Mouse (Mus musculus) embryonic facial prominence, embryonic 12.5 days (tissue): ENCODE measurements around the gene Gm8879. TPM values are rescaled to one million over a fixed set of nuclear protein-coding genes. Genes with fewer than 3 reads are reported as not detected.
"Not testable (repeated sequence)": the region's sequence is repeated elsewhere in the genome, so short reads cannot be mapped to it uniquely, and the experiment has no call there.

Source experiments
- ATAC-seq: fragments of 200-750 bp; cut with Nextera tagmentation; 2 replicates; pipeline ENCODE4 v1.8.0; 2017; ENCODE audit not compliant: insufficient number of reproducible peaks, insufficient read depth, low FRiP score, low TSS enrichment
- H3K27ac ChIP-seq: fragments of 300-500 bp; sonication (generic); 2 replicates; pipeline ENCODE4 v1.5.1; 2016; ENCODE audit warnings: mild to moderate bottlenecking
- H3K27me3 ChIP-seq: fragments of 300-500 bp; sonication (generic); 2 replicates; pipeline ENCODE4 v1.6.1; 2016; ENCODE audit warnings: mild to moderate bottlenecking, moderate library complexity
- H3K36me3 ChIP-seq: fragments of 300-500 bp; sonication (generic); 2 replicates; pipeline ENCODE4 v1.6.1; 2016; ENCODE audit warnings: mild to moderate bottlenecking
- H3K4me1 ChIP-seq: fragments of 300-500 bp; sonication (generic); 2 replicates; pipeline ENCODE4 v1.6.1; 2016
- H3K4me2 ChIP-seq: fragments of 300-500 bp; sonication (generic); replicated peaks from 2 replicates; pipeline ENCODE4 v1.6.1; 2016; ENCODE audit warnings: mild to moderate bottlenecking, moderate library complexity
- H3K4me3 ChIP-seq: fragments of 300-500 bp; sonication (generic); 2 replicates; pipeline ENCODE4 v1.5.1; 2016; ENCODE audit warnings: mild to moderate bottlenecking
- H3K9ac ChIP-seq: fragments of 300-500 bp; sonication (generic); 2 replicates; pipeline ENCODE4 v1.6.1; 2016; ENCODE audit warnings: mild to moderate bottlenecking, moderate library complexity
- H3K9me3 ChIP-seq: fragments of 300-500 bp; sonication (generic); 2 replicates; pipeline ENCODE4 v1.6.1; 2016; ENCODE audit warnings: mild to moderate bottlenecking, moderate library complexity
- WGBS: fragments of 180-500 bp; shearing (Covaris S2); methylation state at CpG from one replicate; pipeline ENCODE4 v1.1.7; 2016; 5-methylcytosine and 5-hydroxymethylcytosine counted together
- polyA plus RNA-seq: library from polyadenylated mRNA; unstranded; fragments of >200 nt; fragmentation: Nextera tagmentation; extraction: Ambion mirVana; gene quantifications from 2 replicates; pipeline ENCODE4 v1.2.1, GENCODE M21; 2016

Gene Gm8879
- not detected in 2 replicates for polyA plus RNA-seq

DNA sequence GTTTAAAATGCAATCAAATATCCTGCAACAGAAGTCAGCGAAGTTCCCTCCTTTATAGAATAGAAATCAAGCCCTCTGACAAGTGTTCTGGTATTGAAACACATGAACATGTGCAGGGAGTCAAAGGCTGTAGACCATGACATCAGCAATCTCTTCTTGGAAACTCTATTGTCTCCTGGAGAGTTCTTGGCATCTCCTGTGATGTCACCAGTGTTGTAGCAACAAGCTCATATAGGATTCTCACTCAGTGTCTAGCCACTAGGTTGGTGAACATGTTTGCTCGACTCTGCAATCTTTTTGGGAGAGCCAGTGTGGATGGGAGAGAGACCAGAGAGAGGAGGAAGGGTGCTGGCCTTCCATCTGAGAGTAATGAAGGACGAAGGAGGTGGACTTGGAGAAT is at the start of gene Gm8879:
Gm8879 (plus strand) TSS at position 301 of the 400 bp plus-strand sequence.
- WGBS = no CpG with 5 or more reads among the region's 3 CpGs
- not testable (repeated sequence) for ATAC-seq

DNA sequence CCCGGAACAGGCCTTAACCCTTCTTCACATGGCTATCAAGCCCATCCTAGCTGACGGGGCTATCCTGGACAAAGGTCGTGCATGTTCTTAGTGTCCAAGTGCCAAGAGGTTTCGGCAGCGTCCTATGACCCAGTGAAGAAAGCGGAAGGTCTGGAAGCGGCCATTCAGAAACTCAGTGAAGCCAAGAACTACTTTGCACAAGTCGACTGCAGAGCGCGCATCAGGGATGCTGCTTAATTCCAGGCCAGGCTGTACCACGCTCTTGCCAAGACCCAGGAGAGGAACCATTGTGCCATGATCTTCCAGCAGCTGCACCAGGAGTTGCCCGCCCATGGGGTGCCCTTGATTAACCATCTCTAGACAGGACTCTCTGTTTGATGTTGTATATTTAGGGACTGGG is 10.6 kb downstream of the Gm8879 start:
- ATAC-seq, H3K4me2 ChIP-seq: not testable (repeated sequence)
- WGBS = 89% methylated on average over 12 of the region's 12 CpGs

More for the DNA sequence above, at the start of gene Gm8879:
- H3K4me2 ChIP-seq, H3K4me3 ChIP-seq, H3K27me3 ChIP-seq, H3K9me3 ChIP-seq, H3K4me1 ChIP-seq, H3K36me3 ChIP-seq, H3K27ac ChIP-seq, H3K9ac ChIP-seq: not testable (repeated sequence)

More for the DNA sequence above, 10.6 kb downstream of the Gm8879 start:
- not testable (repeated sequence) for H3K4me1 ChIP-seq, H3K9ac ChIP-seq, H3K27ac ChIP-seq, H3K9me3 ChIP-seq, H3K4me3 ChIP-seq, H3K27me3 ChIP-seq, H3K36me3 ChIP-seq

Other genes with a start within 250 kb of the Gm8879 start
- not detected in 2 replicates for gene Gm8871, start 179.8 kb upstream of the Gm8879 start, polyA plus RNA-seq
- not detected in 2 replicates for gene Gm8857, start 179.8 kb upstream of the Gm8879 start, polyA plus RNA-seq
- not detected in 2 replicates for gene Gm5861, start 55.4 kb downstream of the Gm8879 start, polyA plus RNA-seq
- not detected in 2 replicates for gene Gm8890, start 128.4 kb downstream of the Gm8879 start, polyA plus RNA-seq
- gene Speer1, start 213.9 kb downstream of the Gm8879 start, polyA plus RNA-seq = not detected in 2 replicates